Mouse (Mus musculus) kidney, adult 18-20 months (tissue): Measurements from ENCODE around the gene Pnkd.

Experiments used
- DNase-seq: peaks from one replicate; pipeline ENCODE4 v3.0.0; 2021

The Pnkd gene

GRCm38 (mm10) chr1:74390924-74391748 is 106.4 kb downstream of the Pnkd start, which contains the start of gene Ctdsp1:
Gene Ctdsp1, plus strand, starts transcription at chr1:74391509.
- peak; percentile 97 for DNase-seq

GRCm38 (mm10) chr1:74391844-74392441 is 107.2 kb downstream of the Pnkd start:
- DNase-seq: peak; percentile 88

- peak; percentile 64 for DNase-seq
Measured at GRCm38 (mm10) chr1:74392446-74392994, 107.8 kb downstream of the Pnkd start.

- no peak for DNase-seq
Measured at GRCm38 (mm10) chr1:74393010-74393409, 108.3 kb downstream of the Pnkd start.

GRCm38 (mm10) chr1:74393697-74394096 is 109.0 kb downstream of the Pnkd start:
- no peak for DNase-seq

- no peak for DNase-seq
Measured at GRCm38 (mm10) chr1:74394311-74394710, 109.6 kb downstream of the Pnkd start.

GRCm38 (mm10) chr1:74394858-74395257 is 110.1 kb downstream of the Pnkd start:
- DNase-seq: no peak

- no peak for DNase-seq
Measured at GRCm38 (mm10) chr1:74395290-74395689, 110.6 kb downstream of the Pnkd start.

- peak; percentile 73 for DNase-seq
Measured at GRCm38 (mm10) chr1:74396456-74397222, 111.9 kb downstream of the Pnkd start.

GRCm38 (mm10) chr1:74397268-74397918 is 112.7 kb downstream of the Pnkd start:
- peak; percentile 99 for DNase-seq

GRCm38 (mm10) chr1:74397919-74398451 is 113.3 kb downstream of the Pnkd start:
- DNase-seq: peak; percentile 81

GRCm38 (mm10) chr1:74400531-74400930 is 115.8 kb downstream of the Pnkd start:
- no peak for DNase-seq

- no peak for DNase-seq
Measured at GRCm38 (mm10) chr1:74401015-74401702, 116.4 kb downstream of the Pnkd start.
